Mouse (Mus musculus) heart, postnatal 0 days (tissue): ENCODE results near the gene Rln1. TPM values are rescaled to one million over a fixed set of nuclear protein-coding genes. Genes with fewer than 3 reads are reported as not detected.

Experiments
- ATAC-seq: fragments of 200-750 bp; cut with Nextera tagmentation; 2 replicates; pipeline ENCODE4 v1.8.0; 2017; ENCODE audit warnings: low read depth, moderate number of reproducible peaks, moderate library complexity; ENCODE audit not compliant: insufficient read depth
- DNase-seq: peaks from one replicate; pipeline ENCODE4 v3.0.0-alpha.2; 2016; ENCODE audit warnings: low spot score
- H3K27ac ChIP-seq: fragments of 300-500 bp; sonication (generic); 2 replicates; pipeline ENCODE4 v1.5.1; 2014; ENCODE audit warnings: low read depth, mild to moderate bottlenecking
- H3K27me3 ChIP-seq: fragments of 300-500 bp; sonication (generic); 2 replicates; pipeline ENCODE4 v1.6.1; 2014; ENCODE audit warnings: low read length, mixed read lengths; ENCODE audit not compliant: control insufficient read depth, insufficient read depth
- H3K36me3 ChIP-seq: fragments of 300-500 bp; sonication (generic); replicated peaks from 2 replicates; pipeline ENCODE4 v1.6.1; 2014; ENCODE audit warnings: low read length, mixed read lengths; ENCODE audit not compliant: control insufficient read depth, insufficient read depth
- H3K4me1 ChIP-seq: fragments of 300-500 bp; sonication (generic); 2 replicates; pipeline ENCODE4 v1.6.1; 2014; ENCODE audit warnings: antibody characterized with exemption; ENCODE audit not compliant: control insufficient read depth, insufficient read depth
- H3K4me2 ChIP-seq: fragments of 300-500 bp; sonication (generic); 2 replicates; pipeline ENCODE4 v1.6.1; 2014; ENCODE audit warnings: low read depth, mild to moderate bottlenecking, low read length, moderate library complexity
- H3K4me3 ChIP-seq: fragments of 300-500 bp; sonication (generic); 2 replicates; pipeline ENCODE4 v1.5.1; 2014; ENCODE audit warnings: low read depth, low read length
- H3K9ac ChIP-seq: fragments of 300-500 bp; sonication (generic); replicated peaks from 2 replicates; pipeline ENCODE4 v1.6.1; 2014; ENCODE audit warnings: low read depth, low read length, mixed read lengths
- H3K9me3 ChIP-seq: fragments of 300-500 bp; sonication (generic); replicated peaks from 2 replicates; pipeline ENCODE4 v1.6.1; 2016; ENCODE audit warnings: low read length; ENCODE audit not compliant: control insufficient read depth
- CTCF ChIP-seq: IDR thresholded peaks from 2 replicates; pipeline ENCODE4 v1.5.1; 2016; ENCODE audit warnings: antibody characterized with exemption, control low read depth, low read depth
- EP300 ChIP-seq: IDR thresholded peaks from 2 replicates; pipeline ENCODE4 v1.6.1; 2016; ENCODE audit warnings: antibody characterized with exemption, low read depth
- WGBS: fragments of 180-500 bp; shearing (Covaris S2); extraction: QIAGEN DNeasy Blood & Tissue Kit; methylation state at CpG from one replicate; pipeline ENCODE4 v1.1.7; 2014; 5-methylcytosine and 5-hydroxymethylcytosine counted together
- polyA plus RNA-seq: library from polyadenylated mRNA; unstranded; fragments of >200 nt; fragmentation: Nextera tagmentation; extraction: Ambion mirVana; gene quantifications from 2 replicates; pipeline ENCODE4 v1.2.1, GENCODE M21; 2015
- total RNA-seq: library from RNA; depleted of rRNA; stranded (reverse); fragments of >200 nt; gene quantifications from 2 replicates; pipeline ENCODE4 v1.2.3, GENCODE M21; 2014; ENCODE audit warnings: low replicate concordance; rRNA removed

Gene Rln1
- total and polyA plus RNA-seq, 2 experiments from 2014 or later = 0.31 TPM; not detected in 1

DNA sequence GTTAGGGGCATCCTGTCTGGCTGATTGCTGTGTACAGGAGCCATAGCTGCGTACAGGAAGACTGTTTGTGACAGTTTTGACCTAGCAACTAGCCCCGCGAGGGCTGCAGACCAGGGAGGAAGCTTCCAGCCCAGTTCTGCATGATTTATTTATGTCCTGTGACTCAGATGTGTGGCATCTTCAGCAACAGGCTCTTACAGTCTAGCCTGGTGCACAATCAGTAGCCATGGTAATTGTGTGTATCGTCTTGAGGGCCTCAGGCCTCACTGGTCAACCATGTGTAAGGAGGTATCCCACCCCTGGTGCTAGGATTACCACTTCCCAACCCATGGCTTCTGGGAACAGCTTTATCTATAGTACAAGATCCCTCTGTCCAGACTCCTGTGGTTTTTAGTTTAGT, 41.9 kb downstream of the Rln1 start:
- ATAC-seq (peak; percentile 36; the same call in 1 of the 2 replicates), DNase-seq (no peak)
- no peak overlapping the region for H3K4me2 ChIP-seq
- H3K36me3 ChIP-seq = peaks cover 53% of the 10 kb centered on the region
- no peak overlapping the region for H3K27ac ChIP-seq
- 37% methylated on average over 4 of the region's 4 CpGs for WGBS
- H3K4me3 ChIP-seq = no peak overlapping the region
- TF ChIP-seq EP300 (no peak), CTCF (no peak)
- H3K9ac ChIP-seq = no peak overlapping the region
- no peaks in the 10 kb centered on the region for H3K27me3 ChIP-seq
- H3K4me1 ChIP-seq = no peaks in the 10 kb centered on the region
- H3K9me3 ChIP-seq = no peaks in the 10 kb centered on the region

DNA sequence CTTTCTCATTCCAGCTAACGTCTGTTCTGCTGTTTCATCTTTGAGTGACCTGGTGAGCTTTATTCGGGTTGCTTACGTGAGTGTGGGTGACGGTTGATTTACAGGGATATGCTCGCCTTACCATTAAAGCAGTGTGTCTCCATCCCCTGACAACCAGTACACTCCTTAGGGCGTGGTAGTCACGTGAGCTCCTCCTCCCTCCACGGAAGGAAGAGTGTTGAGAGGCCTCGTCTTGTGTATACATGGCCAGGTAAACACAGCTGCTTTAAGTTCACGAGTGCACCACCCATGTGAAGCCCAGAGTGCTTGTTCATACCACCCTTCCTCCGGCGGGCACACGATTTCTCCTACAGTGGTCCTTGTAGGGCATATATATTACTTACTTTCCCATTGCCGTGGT, 42.9 kb downstream of the Rln1 start:
- TF ChIP-seq CTCF (no peak), EP300 (no peak)
- 86% methylated on average over 14 of the region's 14 CpGs for WGBS
- H3K27ac ChIP-seq = no peak overlapping the region
- ATAC-seq = no peak
- no peak overlapping the region for H3K4me2 ChIP-seq
- no peaks in the 10 kb centered on the region for H3K4me1 ChIP-seq
- peaks cover 53% of the 10 kb centered on the region for H3K36me3 ChIP-seq
- no peaks in the 10 kb centered on the region for H3K9me3 ChIP-seq
- H3K4me3 ChIP-seq = no peak overlapping the region
- no peaks in the 10 kb centered on the region for H3K27me3 ChIP-seq
- no peak overlapping the region for H3K9ac ChIP-seq
- DNase-seq = no peak

DNA sequence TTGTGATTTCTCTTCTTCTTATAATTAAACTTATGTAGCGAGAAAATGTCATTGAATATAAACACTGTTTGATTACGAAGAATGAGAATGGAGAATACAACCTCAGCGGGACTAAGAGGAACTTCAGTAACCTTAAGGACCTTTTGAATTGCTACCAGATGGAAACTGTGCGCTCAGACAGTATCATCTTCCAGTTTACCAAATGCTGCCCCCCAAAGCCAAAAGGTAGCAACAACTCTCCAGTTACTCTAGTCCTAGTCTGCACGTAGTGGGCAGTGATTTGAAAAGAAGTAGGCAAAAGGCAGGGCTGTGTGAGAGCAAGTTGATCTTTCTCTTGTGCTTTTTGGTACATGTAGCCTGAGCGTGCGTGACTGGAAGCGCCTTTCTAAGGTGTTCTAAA, 46.6 kb downstream of the Rln1 start:
- H3K4me2 ChIP-seq = no peak overlapping the region
- H3K27me3 ChIP-seq = no peaks in the 10 kb centered on the region
- WGBS = 79% methylated on average over 8 of the region's 8 CpGs
- no peak overlapping the region for H3K27ac ChIP-seq
- no peak overlapping the region for H3K4me3 ChIP-seq
- ATAC-seq (no peak), DNase-seq (no peak)
- peak; percentile 42 for TF ChIP-seq CTCF
- TF ChIP-seq EP300 = no peak
- H3K4me1 ChIP-seq = no peaks in the 10 kb centered on the region
- H3K9me3 ChIP-seq = no peaks in the 10 kb centered on the region
- H3K9ac ChIP-seq = no peak overlapping the region
- H3K36me3 ChIP-seq = peaks cover 53% of the 10 kb centered on the region

DNA sequence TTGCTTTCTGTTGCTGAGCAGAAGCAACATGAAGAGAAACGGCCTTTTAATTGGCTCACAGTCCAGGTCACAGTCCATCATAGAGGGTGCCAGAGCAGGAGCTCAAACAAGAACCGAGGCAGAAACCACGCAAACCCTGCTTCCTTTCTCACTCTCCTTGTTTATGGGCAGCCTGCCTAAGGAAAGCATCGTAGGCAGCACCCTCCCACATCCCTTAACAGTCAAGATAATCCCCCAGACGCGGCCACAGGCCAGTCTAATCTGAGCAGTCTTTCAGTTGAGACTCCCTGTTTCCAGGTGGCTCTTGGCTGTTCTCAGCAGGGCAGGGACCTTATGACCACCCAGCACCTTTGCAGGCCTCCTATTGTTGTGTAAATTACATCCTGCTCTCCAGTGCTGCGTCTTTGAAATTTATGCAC, 49.0 kb downstream of the Rln1 start:
- DNase-seq = no peak
- Histone ChIP-seq H3K4me1 (no peaks in the 10 kb centered on the region), H3K4me2 (no peak overlapping the region), H3K4me3 (no peak overlapping the region), H3K27me3 (no peaks in the 10 kb centered on the region), H3K9ac (no peak overlapping the region), H3K36me3 (peaks cover 42% of the 10 kb centered on the region), H3K27ac (no peak overlapping the region), H3K9me3 (no peaks in the 10 kb centered on the region)
- TF ChIP-seq EP300 = no peak
- TF ChIP-seq CTCF = no peak
- 45% methylated on average over 7 of the region's 7 CpGs for WGBS
- ATAC-seq = no peak

Other genes with a start within 250 kb of the Rln1 start
- 2.3 and 9.0 TPM in 2 replicates for gene Rcl1, start 233.3 kb downstream of the Rln1 start, total RNA-seq
- 9.6 and 9.9 TPM in 2 replicates for gene Rcl1, start 233.3 kb downstream of the Rln1 start, polyA plus RNA-seq
- 11.5 and 11.6 TPM in 2 replicates for gene Jak2, start 82.8 kb downstream of the Rln1 start, total RNA-seq
- gene Jak2, start 82.8 kb downstream of the Rln1 start, polyA plus RNA-seq = 4.4 and 5.2 TPM in 2 replicates
- 3.0 and 5.6 TPM in 2 replicates for gene Insl6, start 9.3 kb downstream of the Rln1 start, total RNA-seq
- 3.0 and 3.3 TPM in 2 replicates for gene Insl6, start 9.3 kb downstream of the Rln1 start, polyA plus RNA-seq
- gene Plgrkt, start 32.7 kb upstream of the Rln1 start, total RNA-seq = 9.8 and 55.6 TPM in 2 replicates
- gene Plgrkt, start 32.7 kb upstream of the Rln1 start, polyA plus RNA-seq = 53.5 and 60.3 TPM in 2 replicates
- 0.04 and 1.8 TPM in 2 replicates for gene Cd274, start 32.8 kb upstream of the Rln1 start, total RNA-seq
- gene Cd274, start 32.8 kb upstream of the Rln1 start, polyA plus RNA-seq = 0.23 and 0.44 TPM in 2 replicates
- not detected in 2 replicates for gene Pdcd1lg2, start 76.2 kb upstream of the Rln1 start, total RNA-seq
- gene Pdcd1lg2, start 76.2 kb upstream of the Rln1 start, polyA plus RNA-seq = 0.18 TPM in 1 of 2 replicates, not detected in the other
- gene Ric1, start 187.6 kb upstream of the Rln1 start, total RNA-seq = 24.5 and 29.9 TPM in 2 replicates
- gene Ric1, start 187.6 kb upstream of the Rln1 start, polyA plus RNA-seq = 6.0 TPM in 2 replicates